Mouse (Mus musculus): ENCODE results near the gene Lck. TPM values are rescaled to one million over a fixed set of nuclear protein-coding genes. Genes with fewer than 3 reads are reported as not detected.
"Not testable (repeated sequence)": the region's sequence is repeated elsewhere in the genome, so short reads cannot be mapped to it uniquely, and the experiment has no call there.

Lck gene
- total RNA-seq, 2 experiments from 2014 or later: 8.7 to 9.7 TPM

GRCm38 (mm10) chr4:129556532-129557223, 16.8 kb downstream of the Lck start:
- DNase-seq (ENCODE audit: low spot score in 2 of 2): peak; percentile 78 to 84

DNA sequence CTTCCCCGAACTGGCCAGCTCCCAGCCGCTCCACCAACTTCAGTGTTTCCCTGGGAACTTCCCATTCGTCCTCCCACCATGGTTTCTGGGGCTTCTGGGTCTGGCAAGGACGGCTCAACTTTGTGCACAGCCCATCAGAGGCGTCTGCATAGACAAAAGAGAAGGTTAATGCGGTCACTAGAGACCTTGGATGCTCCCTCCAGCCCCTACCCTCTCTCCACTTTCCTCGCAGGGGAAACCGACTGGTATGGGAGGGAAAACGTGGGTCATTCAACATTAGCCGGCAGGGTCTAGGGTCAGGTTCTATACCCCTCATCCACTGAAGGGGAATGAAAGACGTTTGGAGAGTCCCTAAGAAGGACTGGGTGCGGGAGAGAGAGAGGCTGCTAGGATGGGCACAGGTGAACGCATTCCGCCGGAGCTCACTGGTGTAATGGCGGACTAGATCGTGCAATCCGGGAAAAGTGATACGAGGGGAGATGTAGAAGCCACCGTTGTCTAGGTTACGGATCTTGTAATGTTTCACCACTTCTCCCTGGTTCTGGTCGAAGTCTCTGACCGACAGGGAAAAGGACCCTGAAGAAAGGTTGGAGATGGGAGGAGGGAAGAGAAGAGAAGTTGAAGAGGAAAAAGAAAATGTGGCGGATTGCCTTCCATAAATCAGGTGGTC, 17.4 kb downstream of the Lck start:
- no peak for DNase-seq (ENCODE audit: low spot score in 2 of 2)

DNA sequence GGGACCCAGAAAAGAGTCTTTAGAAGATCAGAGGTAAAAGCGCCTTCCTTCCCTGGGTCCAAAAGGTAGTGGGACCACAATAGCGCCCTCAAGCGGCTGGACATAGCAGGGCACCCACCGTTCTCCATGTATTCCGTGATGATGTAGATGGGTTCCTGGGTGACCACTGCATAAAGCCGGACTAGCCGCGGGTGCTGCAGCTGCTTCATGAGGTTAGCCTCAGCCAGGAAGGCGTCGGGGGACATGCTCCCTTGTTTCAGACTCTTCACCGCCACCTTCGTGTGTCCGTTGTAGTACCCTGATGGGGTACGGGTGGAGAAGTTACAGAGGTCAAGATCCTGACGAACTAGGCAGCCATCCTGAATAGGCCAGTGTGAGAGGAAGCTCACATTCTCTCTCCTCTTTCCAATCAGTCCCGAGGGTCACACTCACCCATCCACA, 18.0 kb downstream of the Lck start:
- DNase-seq (ENCODE audit: low spot score in 2 of 2): peak in 1 of 2 experiments; percentile 54

GRCm38 (mm10) chr4:129554512-129554911, 18.9 kb downstream of the Lck start:
- not testable (repeated sequence) for DNase-seq (ENCODE audit: low spot score in 2 of 2)

DNA sequence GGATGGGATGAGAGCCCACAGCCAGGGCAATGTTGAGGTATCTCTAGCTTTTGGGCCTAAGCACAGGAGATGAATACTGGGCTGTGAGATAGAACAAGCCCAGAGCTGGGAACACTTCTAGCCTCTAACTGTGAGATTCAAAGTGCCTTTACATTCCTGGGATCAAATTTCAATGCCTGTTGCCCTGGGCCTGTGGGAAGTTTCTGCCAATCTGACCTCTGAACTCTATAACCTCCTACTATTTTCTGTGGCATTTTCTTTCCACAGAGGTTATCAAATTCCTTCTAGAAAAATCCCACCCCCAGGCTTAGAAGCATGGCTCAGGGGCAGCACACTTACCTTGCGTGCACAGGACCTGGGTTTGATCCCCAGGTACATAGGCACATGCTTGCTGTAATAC, 23.1 kb downstream of the Lck start:
- DNase-seq (ENCODE audit: low spot score in 2 of 2): no peak

DNA sequence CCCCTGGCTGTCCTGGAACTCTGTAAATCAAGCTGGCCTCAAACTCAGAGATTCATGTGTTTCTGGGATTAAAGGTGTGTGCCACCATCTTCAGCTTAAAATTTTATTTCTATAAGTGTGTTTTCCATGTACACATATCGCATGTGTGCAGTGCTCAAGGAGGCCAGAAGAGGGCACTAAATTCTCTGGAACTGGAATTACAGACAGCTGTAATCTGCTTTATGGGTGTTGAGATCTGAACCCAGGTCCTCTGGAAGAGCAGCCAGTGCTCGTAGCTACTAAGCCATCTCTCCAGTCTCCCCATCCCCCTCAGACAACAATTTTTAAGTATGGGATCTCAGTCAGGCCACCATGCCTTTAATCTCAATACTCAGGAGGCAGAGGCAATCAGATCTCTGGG, 24.1 kb downstream of the Lck start:
- DNase-seq (ENCODE audit: low spot score in 2 of 2): no peak

DNA sequence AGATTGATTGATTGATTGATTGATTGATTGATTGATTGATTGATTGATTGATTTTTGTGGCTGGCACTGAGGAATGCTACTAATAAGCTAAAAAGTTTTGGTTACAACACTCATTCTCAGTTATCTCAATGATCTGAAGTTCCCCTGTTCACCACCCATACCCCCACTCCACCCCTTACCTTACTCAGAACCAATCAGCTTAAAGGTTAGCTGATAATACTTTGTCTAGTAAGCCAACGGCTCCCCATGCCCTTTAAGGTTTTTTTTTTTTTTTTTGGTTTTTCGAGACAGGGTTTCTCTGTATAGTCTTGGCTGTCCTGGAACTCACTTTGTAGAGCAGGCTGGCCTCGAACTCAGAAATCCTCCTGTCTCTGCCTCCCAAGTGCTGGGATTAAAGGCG, 25.8 kb downstream of the Lck start:
- DNase-seq (ENCODE audit: low spot score in 2 of 2): not testable (repeated sequence)

GRCm38 (mm10) chr4:129544106-129544505, 29.3 kb downstream of the Lck start:
- no peak for DNase-seq (ENCODE audit: low spot score in 2 of 2)

GRCm38 (mm10) chr4:129542592-129543141, 30.8 kb downstream of the Lck start, which contains the start of gene Hdac1:
Gene Hdac1, minus strand, starts transcription at chr4:129542713.
- peak; percentile 96 to 98 for DNase-seq (ENCODE audit: low spot score in 2 of 2)

DNA sequence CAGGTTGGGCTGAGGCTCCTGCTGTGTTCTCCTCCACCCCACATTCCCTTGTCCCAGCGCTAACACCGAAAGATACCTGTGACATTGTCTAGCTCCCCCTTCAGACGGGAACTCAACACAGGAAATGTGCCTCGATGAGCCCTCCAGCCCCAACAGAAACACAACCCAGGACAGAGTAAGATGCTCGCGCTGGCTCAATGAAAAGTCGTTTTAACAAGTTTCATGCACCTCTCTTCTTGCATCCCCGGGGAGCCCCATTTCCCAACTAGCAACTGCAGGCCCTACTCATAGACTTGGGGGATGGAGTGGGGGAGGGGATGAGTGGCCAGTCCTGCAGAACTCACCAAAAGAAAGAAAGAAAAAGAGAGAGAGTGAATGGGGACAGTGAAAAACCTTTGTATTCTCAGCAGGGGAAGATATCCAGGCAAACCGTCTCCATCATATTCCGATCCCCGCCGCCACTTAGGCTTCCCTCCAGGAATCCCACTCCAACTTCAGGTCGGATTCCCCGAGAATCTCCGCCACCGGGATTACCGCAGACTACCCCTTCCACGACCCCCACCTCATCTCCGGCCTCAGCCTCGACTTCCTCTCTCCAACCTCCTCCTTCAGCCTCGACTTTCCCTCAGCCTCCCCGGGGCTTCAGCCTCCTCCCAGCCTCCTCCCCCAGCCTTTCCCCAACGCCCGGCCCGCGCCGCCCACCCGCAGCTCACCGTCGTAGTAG, 31.4 kb downstream of the Lck start:
- no peak for DNase-seq (ENCODE audit: low spot score in 2 of 2)

DNA sequence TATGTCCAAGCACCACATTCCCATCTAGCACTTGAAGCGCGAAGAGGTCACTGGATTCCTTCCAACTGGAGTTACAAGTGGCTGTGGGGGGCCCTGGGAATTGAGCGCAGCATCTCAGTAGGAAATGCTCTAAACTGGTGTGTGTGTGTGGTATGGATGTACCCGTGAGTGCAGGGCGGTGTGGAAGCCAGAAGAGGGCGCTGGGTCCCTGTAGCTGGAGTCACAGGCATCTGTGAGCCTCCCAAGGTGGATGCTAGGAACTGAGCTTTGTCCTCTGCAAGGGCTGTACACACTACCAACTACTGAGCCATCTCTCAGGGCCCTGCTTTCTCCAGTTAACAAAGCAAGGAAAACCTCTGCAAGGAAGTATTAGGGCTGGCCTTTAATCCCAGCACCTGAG, 33.4 kb downstream of the Lck start:
- no peak for DNase-seq (ENCODE audit: low spot score in 2 of 2)

- DNase-seq (ENCODE audit: low spot score in 2 of 2): not testable (repeated sequence)
These were observed 44.5 kb downstream of the Lck start for GRCm38 (mm10) chr4:129528901-129529300.

DNA sequence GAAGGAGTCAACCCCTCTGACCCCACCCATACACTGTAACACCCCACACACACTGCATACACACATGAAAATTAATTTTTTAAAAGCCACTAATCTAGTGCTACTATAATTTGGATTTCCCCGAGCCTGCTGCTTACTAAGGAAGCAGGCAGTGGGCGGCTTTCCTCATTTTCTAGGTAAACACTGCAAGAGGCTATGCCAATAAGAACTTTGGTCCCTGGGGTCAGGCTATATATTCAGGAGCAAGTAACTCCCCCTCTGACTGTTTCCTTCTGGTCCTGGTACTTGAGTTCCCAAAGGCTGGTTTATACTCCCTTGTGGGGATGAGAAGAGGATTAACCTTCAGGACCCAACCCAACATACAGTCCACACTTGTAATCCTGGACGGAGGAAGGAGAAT, 47.6 kb downstream of the Lck start:
- no peak for DNase-seq (ENCODE audit: low spot score in 2 of 2)

GRCm38 (mm10) chr4:129525338-129525737, 48.1 kb downstream of the Lck start:
- no peak for DNase-seq (ENCODE audit: low spot score in 2 of 2)

- DNase-seq (ENCODE audit: low spot score in 2 of 2): no peak
These were observed 54.9 kb downstream of the Lck start for GRCm38 (mm10) chr4:129518519-129518918.

DNA sequence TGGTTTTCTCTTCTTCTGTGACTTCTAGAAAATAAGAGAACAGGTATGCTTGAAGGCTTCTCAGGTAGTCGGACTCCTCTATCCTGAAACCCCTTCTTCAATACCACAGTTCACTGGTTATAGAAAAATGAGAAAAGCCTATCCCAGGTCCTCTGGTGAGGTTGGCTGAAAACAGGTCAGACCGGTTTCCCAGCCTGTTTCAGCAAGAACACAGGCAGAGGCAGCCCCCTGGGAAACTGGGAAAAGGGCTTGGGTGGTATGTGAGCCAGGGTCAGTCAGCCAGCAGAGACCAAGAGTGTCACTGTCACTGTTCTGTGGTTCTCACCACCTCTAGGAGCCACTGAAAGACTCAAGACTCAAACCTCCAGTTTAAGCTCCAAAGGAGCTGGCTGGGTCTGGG, 56.5 kb downstream of the Lck start:
- DNase-seq (ENCODE audit: low spot score in 2 of 2): no peak

DNA sequence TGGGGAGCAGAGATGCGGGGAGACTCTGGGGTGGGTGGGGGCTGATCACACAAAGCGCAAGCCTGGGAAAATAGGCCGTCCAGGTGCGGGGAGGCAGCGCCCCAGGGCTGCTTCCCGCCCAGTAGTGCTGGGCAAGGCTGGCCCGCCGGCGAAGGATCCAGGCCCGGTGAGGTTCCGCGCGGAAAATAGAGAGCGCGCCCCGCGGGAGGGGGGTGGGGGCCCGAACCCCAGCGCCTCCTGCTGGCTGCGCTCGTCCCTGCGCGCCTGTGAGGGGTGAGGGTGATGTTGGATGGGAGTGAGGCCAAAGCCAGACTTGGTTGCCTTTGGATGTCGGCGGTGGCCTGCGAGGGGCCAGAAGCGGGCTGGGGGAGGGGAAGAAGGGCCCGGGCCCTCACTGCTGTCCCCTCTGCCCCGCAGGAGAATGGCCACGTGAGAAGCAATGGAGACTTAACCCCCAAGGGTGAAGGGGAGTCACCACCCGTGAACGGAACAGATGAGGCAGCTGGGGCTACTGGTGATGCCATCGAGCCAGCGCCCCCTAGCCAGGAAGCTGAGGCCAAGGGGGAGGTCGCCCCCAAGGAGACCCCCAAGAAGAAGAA, 59.0 kb downstream of the Lck start:
- DNase-seq (ENCODE audit: low spot score in 2 of 2): peak; percentile 46 to 60

DNA sequence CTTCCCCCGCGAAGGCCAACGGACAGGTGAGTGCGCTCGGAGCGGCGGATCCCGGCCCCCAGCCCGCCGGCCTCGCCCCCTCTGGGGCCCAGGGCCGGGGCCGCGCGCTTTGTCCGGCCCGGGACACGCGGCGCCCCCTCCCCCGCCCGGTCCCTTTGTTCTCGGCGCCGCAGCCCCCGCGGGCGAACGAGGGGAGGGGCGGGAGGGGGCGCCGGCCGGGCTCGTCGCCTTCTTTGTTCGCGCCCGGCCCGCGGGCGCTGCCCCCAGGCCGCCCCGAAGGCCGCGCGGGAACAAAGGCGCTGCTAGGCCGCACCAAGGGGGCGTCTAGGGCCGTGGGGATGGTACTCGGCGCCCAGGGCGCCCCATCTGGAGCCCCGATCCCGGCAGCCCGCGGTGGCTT, 59.5 kb downstream of the Lck start:
- no peak for DNase-seq (ENCODE audit: low spot score in 2 of 2)

GRCm38 (mm10) chr4:129513086-129513767, 60.2 kb downstream of the Lck start, which contains the start of gene Marcksl1:
Gene Marcksl1, plus strand, starts transcription at chr4:129513581.
- DNase-seq (ENCODE audit: low spot score in 2 of 2): peak; percentile 84 to 86

DNA sequence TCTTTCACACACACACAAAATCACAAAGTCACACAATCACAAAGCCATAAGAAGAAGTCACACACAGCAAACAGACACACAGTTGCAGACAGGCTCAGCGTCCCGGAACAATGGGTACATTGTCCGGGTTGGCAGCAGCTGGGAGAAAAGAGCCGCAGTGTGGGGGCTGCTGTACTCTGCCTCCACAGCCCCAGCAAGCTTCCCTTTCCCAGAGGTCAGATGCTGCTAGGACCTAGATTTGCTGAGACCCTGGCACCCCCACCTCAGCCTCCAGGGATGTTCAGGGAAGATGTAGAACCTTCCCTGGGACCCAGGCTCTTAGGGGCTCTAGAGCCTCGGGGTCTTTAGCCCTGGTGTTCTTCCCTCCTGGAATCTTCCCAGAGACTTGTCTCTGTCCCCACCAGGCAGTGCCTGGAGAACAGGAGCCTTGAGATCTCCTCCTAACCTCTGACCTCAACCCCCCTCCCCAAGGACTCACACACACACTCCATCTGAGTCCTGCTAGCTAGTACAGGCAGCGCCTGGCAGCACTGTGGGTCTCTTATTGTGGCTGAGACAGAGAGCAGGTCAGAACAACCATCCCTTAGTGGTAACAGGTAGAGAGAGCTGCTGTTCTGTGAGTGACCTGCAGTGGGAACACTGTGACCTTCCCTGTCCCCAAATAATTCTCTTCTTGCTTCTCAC, 61.9 kb downstream of the Lck start:
- no peak for DNase-seq (ENCODE audit: low spot score in 2 of 2)

All from adrenal gland, postnatal 4 days (tissue).